Mouse (Mus musculus) E14TG2a.4 (cell line): ENCODE results near the gene Elp5.

ENCODE experiments used
- CTCF ChIP-seq: conservative IDR thresholded peaks from 2 replicates; pipeline ENCODE4 v1.5.1; 2014; ENCODE audit warnings: low read length
- POU5F1 ChIP-seq: IDR thresholded peaks from 2 replicates; pipeline ENCODE4 v1.6.1; 2014; ENCODE audit warnings: low read length, borderline replicate concordance

DNA sequence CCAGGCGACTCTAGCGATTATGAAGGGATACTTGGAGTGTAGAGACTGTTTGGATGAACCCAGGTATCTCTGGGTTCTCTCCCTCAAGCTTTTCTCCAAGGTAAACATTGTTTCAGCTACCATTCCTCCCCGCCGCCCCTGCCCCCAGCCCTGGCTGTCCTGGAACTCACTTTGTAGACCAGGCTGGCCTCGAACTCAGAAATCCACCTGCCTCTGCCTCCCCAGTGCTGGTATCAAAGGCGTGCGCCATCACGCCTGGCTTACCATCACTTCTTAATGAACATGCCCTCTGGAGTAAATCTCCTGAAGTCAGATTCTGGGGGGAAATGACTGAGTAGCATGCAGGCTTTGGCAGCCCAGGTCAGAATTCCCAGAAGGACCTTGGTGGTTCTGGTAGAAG, at the start of gene Elp5:
- TF ChIP-seq CTCF (no peak), POU5F1 (no peak)
